Mouse (Mus musculus) layer of hippocampus, postnatal 36 days (tissue): Measurements from ENCODE around the gene Hacd1. TPM values are rescaled to one million over a fixed set of nuclear protein-coding genes. Genes with fewer than 3 reads are reported as not detected.
"Not testable (repeated sequence)": the region's sequence is repeated elsewhere in the genome, so short reads cannot be mapped to it uniquely, and the experiment has no call there.

Source experiments
- DNase-seq, 2 experiments: peaks; one replicate each; pipeline ENCODE4 v3.0.0; 2022
- total RNA-seq, 2 experiments: library from RNA; stranded (reverse); gene quantifications; 2 replicates each; pipeline ENCODE4 v1.2.3; 2021

The Hacd1 gene
- 10 to 100 TPM; 17.7 to 17.8 TPM for total RNA-seq

DNA sequence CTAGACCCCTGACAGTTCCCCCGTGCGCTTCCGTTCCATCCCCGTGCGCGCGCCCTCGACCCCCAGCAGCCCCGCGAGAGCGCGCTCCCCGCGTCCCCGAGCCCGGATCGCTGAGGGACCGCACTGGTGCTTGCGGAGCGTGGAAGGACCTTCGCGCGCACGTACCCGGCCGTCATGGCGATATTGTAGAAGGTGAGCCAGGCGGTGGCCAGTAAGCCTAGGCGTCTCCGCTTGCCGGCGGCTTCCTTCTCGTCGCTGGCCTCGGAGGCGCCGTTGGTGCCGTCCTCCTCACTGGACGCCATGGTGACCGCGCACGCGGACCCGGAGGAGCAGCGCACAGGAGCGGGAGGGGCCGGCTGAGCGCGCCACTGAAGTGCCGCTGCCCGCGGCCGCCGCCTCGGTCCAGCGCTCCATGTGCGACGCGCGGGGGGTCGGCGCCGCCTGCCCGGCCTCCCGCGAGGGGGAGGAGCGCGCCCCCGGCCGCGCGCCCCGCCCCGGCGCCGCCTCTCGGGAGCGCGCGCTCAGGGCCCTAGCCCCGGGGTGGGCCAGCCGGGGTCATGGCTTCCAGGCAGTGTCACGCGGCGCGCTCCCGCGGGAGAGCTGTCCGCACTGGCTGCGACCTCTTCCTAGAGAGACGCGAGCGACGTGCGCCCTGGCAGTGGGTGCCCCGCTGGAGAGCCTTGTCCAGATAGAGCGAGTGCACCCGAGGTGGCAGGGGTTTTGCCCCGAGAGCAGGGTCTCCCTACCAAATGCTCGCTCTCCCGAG lies at the start of gene Hacd1:
Gene Hacd1, minus strand, starts transcription at position 570 of the 766 bp plus-strand sequence.
- DNase-seq: peak; percentile 77 to 82

DNA sequence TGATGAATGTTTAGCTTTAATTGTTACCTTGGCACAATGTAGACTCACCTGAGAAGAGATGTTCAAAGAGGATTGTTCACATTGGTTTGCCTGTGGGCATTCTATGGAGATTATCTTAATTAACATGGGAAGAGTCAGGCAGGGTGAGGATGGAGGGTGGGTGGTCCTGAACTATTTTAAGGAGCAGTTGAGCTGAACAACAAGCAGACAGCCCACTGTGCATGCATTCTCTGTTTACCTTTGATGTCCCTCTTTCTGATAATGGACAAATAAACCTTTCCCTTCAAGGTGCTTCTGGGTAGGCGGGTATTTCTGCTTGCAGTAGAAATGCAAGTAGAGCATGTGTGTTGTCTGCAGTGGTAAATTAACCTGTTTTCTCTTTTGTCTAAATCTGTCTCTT lies 48.0 kb upstream of the Hacd1 start:
- DNase-seq: no peak

DNA sequence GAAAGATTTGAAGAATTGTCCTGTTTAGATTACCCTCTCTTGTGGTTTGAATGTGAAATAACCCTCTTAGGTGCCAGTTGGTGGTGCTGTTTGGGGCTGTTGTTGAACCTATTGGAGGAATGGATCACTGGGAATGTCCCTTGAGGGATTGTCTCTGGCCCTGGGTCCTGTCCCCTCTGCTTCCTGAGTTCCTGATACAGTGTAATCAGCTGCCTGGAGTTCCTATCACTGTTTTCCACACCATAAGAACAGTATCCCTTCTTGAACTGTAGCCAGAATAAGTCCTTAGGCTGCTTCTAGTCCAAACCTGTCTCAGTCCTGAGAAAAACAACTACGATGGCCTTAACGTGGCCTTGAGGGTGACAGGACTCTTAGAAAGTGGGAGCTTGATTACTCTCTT lies 46.7 kb upstream of the Hacd1 start:
- DNase-seq: no peak

DNA sequence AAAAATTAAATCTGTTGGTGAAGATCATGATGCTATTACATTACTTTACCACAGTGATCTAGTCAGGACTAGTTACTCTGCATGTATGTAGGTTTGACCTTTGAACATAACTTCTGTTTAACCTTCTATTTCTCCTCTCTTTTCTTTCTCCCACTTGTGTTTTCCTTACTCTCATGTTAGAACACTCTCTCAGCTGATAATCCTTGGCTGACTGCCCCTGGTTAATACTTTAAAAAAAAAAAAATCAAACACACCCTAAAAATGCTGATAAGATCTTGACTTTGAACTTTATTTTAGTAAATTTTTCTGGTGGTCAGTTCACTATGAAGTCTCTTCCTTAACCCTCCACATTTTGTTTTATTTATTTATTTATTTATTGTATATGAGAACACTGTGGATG lies 44.6 kb upstream of the Hacd1 start:
- no peak for DNase-seq

GRCm38 (mm10) chr2:14078527-14078926 lies 22.6 kb upstream of the Hacd1 start:
- not testable (repeated sequence) for DNase-seq

- no peak for DNase-seq
Observed at GRCm38 (mm10) chr2:14074221-14074901, 18.4 kb upstream of the Hacd1 start.

- DNase-seq: peak; percentile 89 to 91
Observed at GRCm38 (mm10) chr2:14073362-14074220, 17.7 kb upstream of the Hacd1 start, which contains the start of gene Stam. Gene Stam, plus strand, starts transcription at chr2:14074098.

- DNase-seq: no peak
Observed at GRCm38 (mm10) chr2:14073008-14073361, 17.1 kb upstream of the Hacd1 start.

- DNase-seq: peak; percentile 10 to 31
Observed at GRCm38 (mm10) chr2:14070466-14070865, 14.5 kb upstream of the Hacd1 start.

GRCm38 (mm10) chr2:14069027-14069426 lies 13.1 kb upstream of the Hacd1 start:
- no peak for DNase-seq

DNA sequence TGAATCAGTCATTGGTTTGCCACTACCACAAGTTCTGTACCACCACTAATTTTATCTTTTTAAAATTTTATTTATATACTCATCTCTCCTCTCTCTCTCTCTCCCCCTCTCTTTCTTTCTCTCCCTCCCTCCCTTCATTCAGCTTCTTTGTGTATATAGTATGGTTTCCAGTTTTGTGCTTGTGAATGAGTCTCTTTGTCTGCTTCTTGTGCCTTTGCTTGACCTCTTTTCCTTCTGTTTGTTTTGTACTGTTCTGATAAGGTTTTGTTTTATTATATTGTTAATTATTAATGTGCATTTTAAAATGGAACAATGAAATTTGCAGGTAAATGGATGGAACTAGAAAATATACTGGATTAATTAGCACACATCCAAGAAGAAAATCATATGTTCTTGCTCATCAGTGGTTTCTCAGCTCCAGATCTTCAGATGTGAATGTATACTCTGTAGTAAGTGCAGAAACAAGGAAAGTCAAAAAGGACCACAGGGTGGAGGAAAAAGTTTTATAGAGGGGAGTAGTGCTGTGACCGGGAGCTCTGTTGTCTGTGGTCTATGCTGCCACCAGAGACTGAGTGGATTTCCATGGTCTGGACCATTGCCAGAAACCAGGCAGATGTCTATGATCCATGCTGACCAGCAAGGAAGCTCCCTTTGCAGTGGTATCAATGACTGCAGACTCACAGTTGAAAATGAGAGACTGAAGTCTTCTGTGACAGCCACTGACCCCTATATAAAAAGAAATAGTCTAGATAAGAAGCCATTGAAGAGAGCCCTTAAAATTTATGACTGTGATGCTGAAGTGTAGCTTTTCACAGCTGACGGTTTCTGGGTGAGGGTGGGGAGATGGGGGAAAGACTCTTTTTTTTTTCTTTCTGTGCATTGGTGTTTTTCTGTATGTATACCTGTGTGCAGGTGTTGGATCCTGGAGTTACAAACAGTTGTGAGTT lies 10.0 kb upstream of the Hacd1 start:
- no peak for DNase-seq

GRCm38 (mm10) chr2:14055168-14055565 lies 768 bp downstream of the Hacd1 start:
- no peak for DNase-seq

DNA sequence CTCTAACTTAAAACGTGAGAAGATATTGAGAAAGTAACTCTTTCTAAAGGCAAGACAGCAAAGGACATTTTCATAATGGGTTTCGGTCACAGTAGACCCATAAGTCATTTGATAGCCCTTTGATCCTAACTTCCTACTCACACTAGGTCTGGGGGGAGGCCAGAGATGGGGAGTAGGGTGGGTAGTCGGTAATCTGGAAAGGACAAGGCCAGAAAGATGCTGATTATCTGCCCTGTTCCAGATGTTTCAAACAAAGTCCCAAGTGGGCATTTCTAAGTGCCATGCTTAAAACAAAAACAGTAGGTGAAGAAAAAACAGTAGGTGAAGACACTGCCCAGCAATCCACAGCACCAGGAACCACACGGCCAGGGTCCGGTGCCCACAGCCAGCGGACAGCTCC lies 1.2 kb downstream of the Hacd1 start:
- no peak for DNase-seq

DNA sequence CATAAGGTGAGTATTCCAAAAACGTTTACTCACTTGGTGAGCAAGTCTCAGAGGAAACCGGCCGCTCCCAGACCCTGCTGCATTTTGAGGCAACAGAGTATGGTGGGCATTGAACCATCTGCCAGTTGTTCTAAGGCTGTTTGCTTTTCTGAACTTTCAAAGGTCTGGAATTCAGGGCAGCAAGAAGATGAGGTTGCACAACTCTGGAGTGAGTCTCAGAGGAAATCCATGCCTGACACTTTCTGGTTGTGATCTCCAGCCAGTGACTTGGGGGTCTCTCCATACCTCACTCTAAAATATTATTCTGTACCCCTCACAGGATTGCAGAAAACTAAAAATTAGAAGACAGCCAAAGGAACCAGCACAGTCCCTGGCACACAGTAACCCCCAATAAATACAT lies 1.8 kb downstream of the Hacd1 start:
- DNase-seq: no peak

GRCm38 (mm10) chr2:14053618-14054017 lies 2.3 kb downstream of the Hacd1 start:
- no peak for DNase-seq

- DNase-seq: no peak
Observed at GRCm38 (mm10) chr2:14048808-14049207, 7.1 kb downstream of the Hacd1 start.

GRCm38 (mm10) chr2:14048381-14048780 lies 7.6 kb downstream of the Hacd1 start:
- DNase-seq: peak; percentile 39 to 56

GRCm38 (mm10) chr2:14043577-14044170 lies 12.3 kb downstream of the Hacd1 start:
- DNase-seq: no peak

GRCm38 (mm10) chr2:14043011-14043410 lies 12.9 kb downstream of the Hacd1 start:
- DNase-seq: no peak

- no peak for DNase-seq
Observed at GRCm38 (mm10) chr2:14041249-14041648, 14.7 kb downstream of the Hacd1 start.

- no peak for DNase-seq
Observed at GRCm38 (mm10) chr2:14019228-14019627, 36.7 kb downstream of the Hacd1 start.
